Mouse (Mus musculus) kidney, adult 18-20 months (tissue): ENCODE results near the gene Ephb1.

ENCODE experiments used
- DNase-seq: peaks from one replicate; pipeline ENCODE4 v3.0.0; 2021

Ephb1 gene

DNA sequence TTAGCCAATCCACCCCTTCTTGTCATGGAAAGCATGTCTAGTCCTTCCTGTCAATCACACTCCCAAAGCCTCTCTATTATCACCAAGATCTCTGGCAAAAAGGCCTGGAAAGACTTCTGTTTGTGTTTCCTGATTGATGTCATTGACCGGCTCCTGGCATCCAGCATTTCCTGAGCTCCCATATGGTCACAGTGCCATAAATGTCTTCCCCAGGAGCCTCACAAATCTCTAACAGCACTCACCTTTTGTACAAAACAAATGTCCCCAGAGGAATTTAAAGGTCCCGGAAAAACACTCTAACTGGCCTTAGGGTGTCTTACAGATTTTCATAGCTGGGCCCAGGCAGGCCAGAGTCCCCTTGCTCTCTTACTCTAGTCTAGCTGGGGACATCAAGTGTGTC lies 112.9 kb downstream of the Ephb1 start:
- DNase-seq, result no peak

GRCm38 (mm10) chr9:102240215-102240614 lies 114.3 kb downstream of the Ephb1 start:
- no peak for DNase-seq

GRCm38 (mm10) chr9:102235444-102235951 lies 119.0 kb downstream of the Ephb1 start:
- DNase-seq, result no peak

GRCm38 (mm10) chr9:102231248-102231647 lies 123.2 kb downstream of the Ephb1 start:
- no peak for DNase-seq

DNA sequence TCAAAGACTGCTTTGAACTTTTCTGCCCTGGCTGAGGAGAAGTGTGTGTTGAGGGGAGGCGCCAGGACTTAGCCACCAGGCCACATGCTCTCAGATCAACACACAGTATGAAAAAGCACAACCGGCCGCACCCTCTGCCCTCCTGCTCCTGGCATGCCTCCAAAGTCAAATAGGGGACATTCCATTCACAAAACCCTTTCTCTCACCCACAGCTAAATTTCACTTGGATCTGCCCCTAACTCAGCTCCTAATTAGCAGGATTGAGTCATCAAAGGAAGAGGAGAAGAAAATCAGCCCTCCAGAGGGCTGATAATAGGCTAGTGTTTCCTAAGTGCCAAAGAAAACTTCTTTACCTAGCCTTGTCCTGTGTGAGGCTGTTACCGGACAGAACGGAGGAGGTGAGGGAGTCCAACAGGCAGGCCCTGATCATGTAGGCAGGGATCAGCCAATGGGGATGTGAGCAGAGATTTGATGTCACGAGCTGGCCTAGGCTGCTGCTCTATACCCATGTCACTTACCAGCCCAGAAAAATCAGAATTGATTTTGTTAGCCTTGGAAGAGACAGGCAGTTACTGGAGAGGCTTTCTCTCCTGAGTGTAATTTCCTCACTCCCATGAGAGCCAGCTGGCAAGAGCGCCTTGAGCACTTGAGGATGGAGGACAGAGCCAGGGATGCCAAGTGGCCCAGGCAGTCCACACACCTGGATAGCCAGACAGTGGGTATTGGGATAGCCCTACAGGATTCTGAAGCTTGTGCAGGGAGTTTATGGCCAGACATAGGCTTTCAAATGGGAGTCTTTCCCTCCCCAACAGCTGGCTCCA lies 137.5 kb downstream of the Ephb1 start:
- DNase-seq, result no peak

- no peak for DNase-seq
Measured at GRCm38 (mm10) chr9:102212036-102212383, 142.5 kb downstream of the Ephb1 start.

DNA sequence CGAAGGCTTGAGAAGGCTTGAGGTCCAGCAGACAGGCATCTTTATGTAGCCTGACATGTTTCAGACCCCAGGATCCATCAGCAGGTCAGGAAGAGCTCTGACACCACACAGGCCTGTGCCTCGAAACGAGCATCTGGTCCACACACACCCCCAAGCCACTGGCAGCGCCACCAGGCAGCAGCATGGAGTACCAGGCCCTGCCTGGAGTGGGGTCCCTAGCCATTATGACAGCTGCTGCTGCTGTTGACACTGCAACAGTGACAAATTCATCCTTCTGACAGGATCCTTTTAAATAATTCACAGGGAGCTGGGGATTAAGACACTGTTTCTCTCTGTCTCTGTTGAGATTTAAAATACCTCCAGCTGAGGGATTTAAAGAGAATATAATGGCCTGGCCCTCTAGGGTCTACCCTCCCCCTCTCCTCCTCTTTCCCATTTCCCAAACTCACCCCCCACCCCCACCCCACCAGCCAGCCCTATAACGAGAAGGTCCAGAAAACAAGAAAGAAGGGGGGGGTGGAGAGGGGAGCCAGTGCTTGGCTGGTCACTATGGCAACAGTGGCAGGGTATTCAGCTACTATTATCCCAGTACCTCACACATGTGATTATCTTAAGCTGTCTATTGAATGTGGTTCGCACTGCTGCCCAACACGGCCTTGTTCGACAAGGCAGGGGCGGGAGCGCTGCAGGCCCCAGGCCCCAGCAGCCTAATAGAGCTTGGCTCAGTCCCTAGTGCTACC lies 143.0 kb downstream of the Ephb1 start:
- DNase-seq, result no peak

DNA sequence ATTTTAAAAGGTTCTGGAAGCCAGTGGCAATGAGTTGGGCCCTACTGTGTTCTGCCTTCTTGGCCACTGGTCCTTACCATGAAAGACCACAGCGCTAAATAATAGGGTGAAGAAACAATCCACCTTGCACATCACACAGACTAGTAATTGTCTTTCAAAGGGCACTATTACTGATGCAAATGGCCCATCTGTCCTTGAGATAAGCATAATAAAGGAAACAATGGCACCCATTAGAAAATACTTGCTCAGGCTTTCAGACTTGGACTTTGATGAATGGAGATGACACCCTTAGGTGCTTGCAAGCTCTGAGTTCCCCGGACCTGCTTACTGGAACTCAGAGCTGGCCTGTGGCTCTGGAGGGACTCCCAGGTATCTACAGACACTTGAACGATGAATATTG lies 149.0 kb downstream of the Ephb1 start:
- DNase-seq, result no peak

- no peak for DNase-seq
Measured at GRCm38 (mm10) chr9:102201867-102202266, 152.6 kb downstream of the Ephb1 start.

DNA sequence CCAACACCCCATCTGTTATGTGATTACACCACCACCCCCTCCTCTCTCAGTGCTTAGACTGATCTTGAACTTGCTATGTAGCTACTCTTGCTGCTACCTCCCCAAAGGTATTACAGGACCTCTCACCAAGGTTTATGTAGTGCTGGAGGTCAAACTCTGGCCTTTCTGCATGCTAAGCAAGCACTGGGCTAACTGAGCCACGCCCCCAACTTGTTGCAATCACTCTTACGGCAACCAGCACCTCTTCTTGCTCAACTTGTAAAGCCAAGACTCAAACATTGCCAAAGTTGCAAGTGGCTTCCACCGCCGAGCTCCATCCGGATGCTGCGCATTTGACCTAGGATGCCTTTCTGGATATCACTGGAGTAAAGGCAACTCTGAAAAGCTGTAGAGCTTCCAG lies 157.6 kb downstream of the Ephb1 start:
- DNase-seq, result no peak

DNA sequence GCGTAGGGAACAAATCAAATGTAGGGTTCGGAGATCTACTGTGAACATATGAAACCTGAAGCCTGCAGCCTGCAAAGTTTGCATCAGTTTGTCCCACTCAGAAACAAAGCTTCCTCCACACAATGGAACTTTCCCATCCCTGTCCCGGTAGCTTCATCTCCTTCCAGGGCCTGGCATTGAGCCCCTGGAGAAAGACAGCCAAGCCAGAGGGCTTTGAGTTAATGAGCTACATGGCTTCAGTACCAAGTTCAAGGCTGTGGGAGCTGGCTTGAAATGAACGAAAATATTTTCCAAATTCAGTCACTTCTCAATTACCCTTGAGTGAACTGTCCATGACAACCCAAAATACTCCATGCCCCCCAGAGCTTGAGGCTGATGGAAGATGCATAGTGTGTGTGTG lies 160.4 kb downstream of the Ephb1 start:
- no peak for DNase-seq

GRCm38 (mm10) chr9:102192724-102193685 lies 161.5 kb downstream of the Ephb1 start:
- no peak for DNase-seq

- no peak for DNase-seq
Measured at GRCm38 (mm10) chr9:102190058-102190457, 164.4 kb downstream of the Ephb1 start.

DNA sequence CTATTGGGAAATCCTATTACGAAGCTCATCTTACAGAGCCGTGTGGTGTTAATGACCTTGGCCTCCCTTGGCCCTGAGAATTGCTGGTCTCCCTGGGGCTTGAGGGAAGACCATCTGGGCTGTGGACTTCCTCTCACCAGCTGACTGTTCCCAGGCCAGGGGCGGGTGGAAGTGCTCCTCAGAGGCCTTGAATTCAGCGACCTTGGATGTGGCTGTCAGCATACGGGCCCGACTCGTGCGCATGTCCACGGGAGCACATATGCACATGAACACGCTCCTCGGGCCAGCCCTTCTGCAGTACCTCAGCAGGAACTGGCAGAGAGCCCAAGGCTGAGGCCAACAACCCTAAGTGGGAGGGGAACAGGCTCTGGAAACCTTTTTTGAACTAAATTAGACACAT lies 165.1 kb downstream of the Ephb1 start:
- no peak for DNase-seq

DNA sequence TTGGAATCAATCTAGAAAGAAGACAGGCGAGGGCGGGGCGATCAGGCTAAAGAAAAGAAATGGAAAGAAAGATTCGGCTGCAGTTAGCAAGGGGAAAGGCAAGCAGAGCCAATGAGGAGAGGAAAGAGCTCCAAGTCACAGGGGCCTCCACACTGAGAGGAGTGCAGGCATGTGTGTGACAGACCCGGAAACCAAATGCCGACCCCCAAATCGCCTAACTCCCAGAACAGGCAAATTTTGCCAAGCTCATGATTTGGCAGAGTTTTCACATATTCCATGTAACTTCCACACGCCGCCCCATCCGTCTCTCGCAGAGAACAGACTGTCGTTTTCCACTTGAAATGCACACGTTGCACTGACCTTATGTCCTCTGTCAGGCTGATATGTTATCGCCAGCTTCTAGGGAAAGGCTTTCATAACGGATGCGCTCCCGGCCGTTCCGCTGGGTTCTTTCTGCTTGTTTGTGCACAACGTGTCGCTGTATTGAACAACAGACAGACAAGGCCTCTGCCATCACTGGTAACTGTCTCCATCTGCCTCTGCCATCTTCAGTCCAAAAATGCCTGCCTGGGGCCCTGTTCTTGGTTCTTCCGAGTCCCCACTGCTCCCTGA lies 170.7 kb downstream of the Ephb1 start:
- DNase-seq, result no peak

- DNase-seq, result no peak
Measured at GRCm38 (mm10) chr9:102181810-102182490, 172.5 kb downstream of the Ephb1 start.

- DNase-seq, result no peak
Measured at GRCm38 (mm10) chr9:102181276-102181675, 173.2 kb downstream of the Ephb1 start.

DNA sequence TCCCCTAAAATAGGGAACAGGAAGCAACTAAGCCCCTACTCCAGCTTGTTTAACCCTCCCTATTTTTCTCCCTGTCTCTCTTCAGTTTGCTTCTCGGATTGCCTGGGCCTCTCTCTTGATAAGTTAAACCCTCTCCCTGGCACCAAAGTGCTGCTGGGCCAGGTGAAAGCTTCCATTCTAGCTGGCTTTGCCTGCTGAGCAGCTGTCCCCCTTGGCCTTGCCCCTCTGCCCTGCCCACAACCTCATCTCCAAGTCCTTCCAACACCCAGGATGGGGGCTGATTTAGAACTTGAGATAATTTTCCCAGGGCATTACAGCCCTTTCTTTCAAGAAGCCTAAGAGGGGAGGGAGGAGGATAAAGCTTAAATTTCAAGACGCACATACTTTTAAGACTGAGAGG lies 174.0 kb downstream of the Ephb1 start:
- no peak for DNase-seq

- DNase-seq, result no peak
Measured at GRCm38 (mm10) chr9:102180070-102180469, 174.4 kb downstream of the Ephb1 start.

GRCm38 (mm10) chr9:102169706-102170105 lies 184.8 kb downstream of the Ephb1 start:
- DNase-seq, result no peak

- no peak for DNase-seq
Measured at GRCm38 (mm10) chr9:102155876-102156275, 198.6 kb downstream of the Ephb1 start.

DNA sequence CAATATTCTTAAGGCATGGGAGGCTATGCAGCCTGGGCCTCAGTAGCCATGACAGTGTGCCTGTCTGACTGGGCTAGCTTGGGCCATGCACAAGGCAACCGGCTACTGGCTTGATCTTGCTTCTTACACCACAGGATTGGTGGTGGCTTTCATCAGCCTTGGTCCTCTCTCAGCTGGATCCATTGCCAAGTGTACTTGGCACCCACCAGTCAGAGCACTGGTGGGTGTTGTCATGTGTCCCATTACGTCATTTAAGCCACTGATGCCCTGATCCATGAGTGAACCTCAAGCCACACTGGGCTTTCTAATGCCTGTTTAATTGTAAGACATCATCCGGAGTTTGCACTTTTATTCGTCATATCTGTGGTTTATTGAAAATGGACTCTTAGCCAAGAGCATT lies 215.3 kb downstream of the Ephb1 start:
- DNase-seq, result no peak
